Comparison of ENCODE assay signal across 20 mouse cellular contexts in genomic region chr6:117575057-117575456, GRCm38 (mm10).
A peak's percentile ranks its signal among the peaks of the same experiment; 100 is the strongest.
DNase-seq lines count a peak whose midpoint lies in the region; ATAC-seq and TF ChIP-seq lines count a peak whose summit lies in the region.
"Had no signal": no experiment of that assay in that cellular context is flagged by ENCODE, and none has a peak within 500 bp of the region (broad histone marks: within the 10 kb centered on the region; RNA-seq: fewer than 3 reads in every experiment).

No protein-coding gene starts in this region.

- H3K27ac ChIP-seq in hindbrain, postnatal 0 days, result no peak overlapping the region
- no peak overlapping the region for H3K27ac ChIP-seq in hindbrain, embryonic 14.5 days
- H3K27ac ChIP-seq in neural tube, embryonic 15.5 days (replicated peaks), result no peak overlapping the region
- no peak overlapping the region for H3K27ac ChIP-seq in limb, embryonic 11.5 days (replicated peaks; ENCODE audit: low read depth, low read length)
- no peak overlapping the region for H3K27ac ChIP-seq in neural tube, embryonic 14.5 days (ENCODE audit: low read depth, low read length)
- H3K27ac ChIP-seq: kidney, postnatal 0 days; liver, embryonic 14.5 days; macrophage; midbrain, embryonic 12.5 days; stomach, embryonic 15.5 days had no signal

- no peak overlapping the region for H3K4me3 ChIP-seq in hindbrain, postnatal 0 days (ENCODE audit: low read length)
- no peak overlapping the region for H3K4me3 ChIP-seq in hindbrain, embryonic 14.5 days (replicated peaks; ENCODE audit: low read length)
- no peak overlapping the region for H3K4me3 ChIP-seq in neural tube, embryonic 15.5 days (replicated peaks)
- H3K4me3 ChIP-seq in limb, embryonic 11.5 days (ENCODE audit: low read depth, low read length), result no peak overlapping the region
- H3K4me3 ChIP-seq in neural tube, embryonic 14.5 days (ENCODE audit: low read depth, low read length), result no peak overlapping the region
- H3K4me3 ChIP-seq: midbrain, embryonic 12.5 days; stomach, embryonic 15.5 days had no signal

- WGBS in hindbrain, postnatal 0 days, result 66% methylated on average over 5 of the region's 5 CpGs
- 60% methylated on average over 5 of the region's 5 CpGs for WGBS in hindbrain, embryonic 14.5 days
- 49% methylated on average over 5 of the region's 5 CpGs for WGBS in neural tube, embryonic 15.5 days
- 69% methylated on average over 5 of the region's 5 CpGs for WGBS in limb, embryonic 11.5 days
- 47% methylated on average over 5 of the region's 5 CpGs for WGBS in neural tube, embryonic 14.5 days

- no peaks in the 10 kb centered on the region for H3K4me1 ChIP-seq in hindbrain, postnatal 0 days (ENCODE audit: insufficient read depth, low read length)
- no peaks in the 10 kb centered on the region for H3K4me1 ChIP-seq in hindbrain, embryonic 14.5 days (replicated peaks; ENCODE audit: control insufficient read depth, insufficient read depth, low read length)
- H3K4me1 ChIP-seq in neural tube, embryonic 15.5 days, result peaks cover 10% of the 10 kb centered on the region
- H3K4me1 ChIP-seq in limb, embryonic 11.5 days (ENCODE audit: control insufficient read depth, insufficient read depth, low read length), result no peaks in the 10 kb centered on the region
- H3K4me1 ChIP-seq in neural tube, embryonic 14.5 days (ENCODE audit: control insufficient read depth, insufficient read depth, low read length), result no peaks in the 10 kb centered on the region
- H3K4me1 ChIP-seq: midbrain, embryonic 12.5 days had no signal

- H3K27me3 ChIP-seq in hindbrain, postnatal 0 days (ENCODE audit: insufficient read depth, low read length), result no peaks in the 10 kb centered on the region
- H3K27me3 ChIP-seq in hindbrain, embryonic 14.5 days (ENCODE audit: control insufficient read depth, insufficient read depth, low read length), result no peaks in the 10 kb centered on the region
- no peaks in the 10 kb centered on the region for H3K27me3 ChIP-seq in neural tube, embryonic 15.5 days (replicated peaks)
- no peaks in the 10 kb centered on the region for H3K27me3 ChIP-seq in limb, embryonic 11.5 days (ENCODE audit: control insufficient read depth, insufficient read depth, low read length)
- no peaks in the 10 kb centered on the region for H3K27me3 ChIP-seq in neural tube, embryonic 14.5 days (ENCODE audit: control insufficient read depth, insufficient read depth, low read length)
- H3K27me3 ChIP-seq: midbrain, embryonic 12.5 days; stomach, embryonic 15.5 days had no signal

- no peak overlapping the region for H3K9ac ChIP-seq in hindbrain, postnatal 0 days (replicated peaks; ENCODE audit: low read length)
- no peak overlapping the region for H3K9ac ChIP-seq in hindbrain, embryonic 14.5 days
- H3K9ac ChIP-seq in neural tube, embryonic 15.5 days (replicated peaks), result no peak overlapping the region
- H3K9ac ChIP-seq in limb, embryonic 11.5 days (ENCODE audit: low read length), result no peak overlapping the region
- no peak overlapping the region for H3K9ac ChIP-seq in neural tube, embryonic 14.5 days (replicated peaks; ENCODE audit: low read depth, low read length)
- H3K9ac ChIP-seq: liver, embryonic 14.5 days; midbrain, embryonic 12.5 days; stomach, embryonic 15.5 days had no signal

- 0 out of 2 replicates have a peak, but pooled peaks have one; percentile 18 for ATAC-seq in hindbrain, postnatal 0 days
- ATAC-seq in hindbrain, embryonic 14.5 days (ENCODE audit: low FRiP score), result no peak
- no peak for ATAC-seq in neural tube, embryonic 15.5 days (ENCODE audit: low FRiP score)
- ATAC-seq in limb, embryonic 11.5 days (ENCODE audit: insufficient number of reproducible peaks, low FRiP score, low TSS enrichment, low read depth), result no peak
- ATAC-seq in neural tube, embryonic 14.5 days (ENCODE audit: low read depth), result peak; percentile 63; the same call in 1 of the 2 replicates

- no peaks in the 10 kb centered on the region for H3K9me3 ChIP-seq in hindbrain, postnatal 0 days (ENCODE audit: low read length)
- H3K9me3 ChIP-seq in hindbrain, embryonic 14.5 days (ENCODE audit: control insufficient read depth, low read length), result no peaks in the 10 kb centered on the region
- no peaks in the 10 kb centered on the region for H3K9me3 ChIP-seq in neural tube, embryonic 15.5 days (replicated peaks)
- H3K9me3 ChIP-seq in limb, embryonic 11.5 days (ENCODE audit: control insufficient read depth, low read length), result no peaks in the 10 kb centered on the region
- H3K9me3 ChIP-seq in neural tube, embryonic 14.5 days (ENCODE audit: control insufficient read depth, low read length), result no peaks in the 10 kb centered on the region
- H3K9me3 ChIP-seq: midbrain, embryonic 12.5 days; stomach, embryonic 15.5 days had no signal

- no peak for DNase-seq in hindbrain, postnatal 0 days (ENCODE audit: low spot score)
- no peak for DNase-seq in hindbrain, embryonic 14.5 days (ENCODE audit: low spot score)
- DNase-seq in neural tube, embryonic 10.5 days (ENCODE audit: extremely low spot score, low spot score), result peak; percentile 13
- DNase-seq in limb, embryonic 11.5 days (ENCODE audit: low spot score), result peak; percentile 19
- no peak for DNase-seq in adipocyte (ENCODE audit: low spot score)
- DNase-seq in gastrocnemius, adult 18-20 months (ENCODE audit: low spot score), result no peak
- DNase-seq: adrenal gland, postnatal 10 days; cerebellum, adult 2 months; cerebellum, postnatal 25 days; gastrocnemius, postnatal 36 days; kidney, adult 11 months; left cerebral cortex, postnatal 4 days; thymus, postnatal 14 days had no signal

- no peak for TF ChIP-seq CTCF in hindbrain, postnatal 0 days (IDR thresholded peaks at IDR 0.05; ENCODE audit: low read depth)

- H3K4me2 ChIP-seq in hindbrain, postnatal 0 days (ENCODE audit: low read depth, low read length), result no peak overlapping the region
- H3K4me2 ChIP-seq in hindbrain, embryonic 14.5 days (replicated peaks), result no peak overlapping the region
- H3K4me2 ChIP-seq in neural tube, embryonic 15.5 days, result no peak overlapping the region
- H3K4me2 ChIP-seq in limb, embryonic 11.5 days (ENCODE audit: low read depth, severe bottlenecking), result no peak overlapping the region
- no peak overlapping the region for H3K4me2 ChIP-seq in neural tube, embryonic 14.5 days (ENCODE audit: low read depth, low read length)
- H3K4me2 ChIP-seq: midbrain, embryonic 12.5 days; stomach, embryonic 15.5 days had no signal

- H3K36me3 ChIP-seq in hindbrain, postnatal 0 days (ENCODE audit: insufficient read depth, low read length), result no peaks in the 10 kb centered on the region
- H3K36me3 ChIP-seq in hindbrain, embryonic 14.5 days (replicated peaks; ENCODE audit: control insufficient read depth, insufficient read depth), result no peaks in the 10 kb centered on the region
- no peaks in the 10 kb centered on the region for H3K36me3 ChIP-seq in neural tube, embryonic 15.5 days
- no peaks in the 10 kb centered on the region for H3K36me3 ChIP-seq in limb, embryonic 11.5 days (ENCODE audit: control insufficient read depth, insufficient read depth, low read length)
- H3K36me3 ChIP-seq in neural tube, embryonic 14.5 days (ENCODE audit: control insufficient read depth, insufficient read depth, low read length), result no peaks in the 10 kb centered on the region
- H3K36me3 ChIP-seq: midbrain, embryonic 12.5 days; stomach, embryonic 15.5 days had no signal

Comparison
In these comparisons a context has a peak if more than half of its experiments do, and no peak if none do; other contexts are left out.
1. ATAC-seq: peak in hindbrain, postnatal 0 days (single experiment) and neural tube, embryonic 14.5 days (single experiment); none in hindbrain, embryonic 14.5 days (single experiment), neural tube, embryonic 15.5 days (single experiment) and limb, embryonic 11.5 days (single experiment).
2. DNase-seq: peak in neural tube, embryonic 10.5 days (single experiment) and limb, embryonic 11.5 days (single experiment); none in hindbrain, postnatal 0 days (single experiment), hindbrain, embryonic 14.5 days (single experiment), adipocyte (single experiment) and gastrocnemius, adult 18-20 months (single experiment).